Mouse (Mus musculus) retina, postnatal 7 days (tissue): ENCODE measurements around the gene Ccdc89.

Source experiments
- DNase-seq: peaks from one replicate; pipeline ENCODE4 v3.0.0-alpha.2; 2012; ENCODE audit warnings: low read depth, low spot score

Gene Ccdc89

GRCm38 (mm10) chr7:90473511-90473910, 47.1 kb downstream of the Ccdc89 start:
- no peak for DNase-seq

DNA sequence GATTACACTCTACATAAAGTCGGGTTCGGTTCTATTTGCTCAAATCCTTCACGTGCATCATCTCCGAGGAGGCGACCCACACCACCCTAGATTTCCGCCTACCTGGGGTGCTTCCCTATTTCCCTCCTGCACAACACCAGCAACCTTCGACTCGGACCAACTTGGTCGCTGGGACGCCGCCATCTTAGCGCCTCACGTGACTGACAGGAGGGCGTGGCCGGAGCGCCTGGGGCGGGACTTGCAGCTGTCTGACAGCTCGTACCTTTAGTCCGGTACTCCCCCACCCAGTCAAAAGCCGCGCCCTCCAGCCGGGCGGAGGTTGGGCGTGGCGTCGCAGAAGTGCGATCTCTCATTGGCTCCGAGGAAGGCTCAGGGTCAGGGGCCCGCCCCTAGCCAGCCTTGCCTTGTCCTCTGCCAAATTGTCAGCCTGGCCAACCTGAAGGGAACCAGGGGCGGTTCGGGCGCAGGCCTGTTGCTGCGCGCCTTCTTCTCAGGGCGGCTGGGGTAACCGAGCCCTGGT, 49.5 kb downstream of the Ccdc89 start, which contains the start of gene Tmem126b:
TSS of gene Tmem126b (minus strand) at position 209 of the 520 bp plus-strand sequence.
- DNase-seq: peak; percentile 92

DNA sequence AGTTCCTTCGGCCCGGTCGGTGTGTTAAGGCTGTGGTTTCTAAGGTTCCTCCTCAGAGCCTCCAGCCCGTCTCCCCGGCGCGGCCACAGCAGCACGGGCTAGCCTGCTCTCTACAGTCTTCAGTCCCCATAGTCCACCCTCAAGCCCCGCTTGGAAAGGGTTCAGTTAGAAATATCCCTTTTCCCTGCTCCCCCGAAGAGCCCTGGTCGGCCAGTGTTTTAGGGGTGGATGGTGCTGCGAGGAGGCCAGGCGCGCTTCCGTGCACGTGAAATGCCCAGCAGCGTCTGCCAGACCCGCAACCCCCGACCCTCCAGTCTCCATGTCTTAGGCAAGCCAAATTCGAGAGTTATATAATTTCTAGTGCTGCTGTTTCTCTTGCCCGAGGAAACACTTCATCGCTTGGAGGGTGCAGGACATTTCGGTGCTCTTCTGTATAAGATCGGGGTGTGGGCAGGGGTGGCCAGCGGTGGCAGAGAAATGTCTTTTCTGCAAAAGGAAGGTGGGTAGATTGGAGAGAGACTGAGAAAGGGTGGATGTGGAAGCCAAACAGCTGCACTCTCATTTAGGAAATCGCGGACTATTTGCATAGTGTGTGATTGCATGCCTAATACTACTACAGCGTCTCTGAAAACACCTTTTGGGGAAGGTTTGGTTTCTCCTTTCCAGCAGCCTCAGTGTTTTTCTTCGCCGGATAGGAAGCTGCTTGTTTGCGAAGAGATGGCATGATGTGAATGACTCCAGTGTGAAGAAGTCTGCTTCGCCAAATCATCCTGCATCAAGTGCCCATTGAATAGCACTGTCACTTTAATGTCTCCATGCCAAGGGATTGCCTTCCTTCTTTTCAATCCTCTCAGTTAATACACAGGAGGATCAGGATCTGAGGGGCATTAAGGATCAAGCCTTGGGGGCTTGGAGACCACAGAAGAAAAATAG, 50.2 kb downstream of the Ccdc89 start, which contains the start of gene Dlg2:
TSS of gene Dlg2 (plus strand) at position 360 of the 933 bp plus-strand sequence.
- peak; percentile 47 for DNase-seq
